Mouse (Mus musculus) CH12.LX (cell line): ENCODE data around the gene Kcnj6. TPM values are rescaled to one million over a fixed set of nuclear protein-coding genes. Genes with fewer than 3 reads are reported as not detected.
A peak's percentile ranks its signal among the peaks of the same experiment; 100 is the strongest.

Experiments
- DNase-seq: peaks from one replicate; pipeline ENCODE4 v3.0.0-alpha.2; 2013; ENCODE audit errors: extremely low read depth
- H3K27ac ChIP-seq: 2 replicates; pipeline ENCODE4 v1.5.1; 2012; ENCODE audit warnings: low read depth, mild to moderate bottlenecking, control low read depth, moderate library complexity; ENCODE audit not compliant: insufficient read depth
- H3K27me3 ChIP-seq: replicated peaks from 2 replicates; pipeline ENCODE3; 2012; ENCODE audit warnings: inconsistent platforms
- H3K36me3 ChIP-seq, 2 experiments: replicated peaks in 1 of 2; 2 replicates each; pipeline versions ENCODE3 to v1.6.1; 2012; ENCODE audit warnings: inconsistent platforms in 1 of 2, low read length in 1 of 2, mild to moderate bottlenecking in 1 of 2, mixed read lengths in 1 of 2, moderate library complexity in 1 of 2; ENCODE audit not compliant: control insufficient read depth in 1 of 2, insufficient read depth in 1 of 2
- H3K4me1 ChIP-seq, 2 experiments: 2 replicates each; pipeline ENCODE4 v1.6.1; 2012; ENCODE audit warnings: inconsistent platforms in 1 of 2, moderate library complexity in 1 of 2; ENCODE audit not compliant: insufficient read depth in 2 of 2, control insufficient read depth in 1 of 2
- H3K4me2 ChIP-seq: 2 replicates; pipeline ENCODE4 v1.6.1; 2012; ENCODE audit warnings: low read depth, mild to moderate bottlenecking, control low read depth; ENCODE audit not compliant: poor library complexity, insufficient read depth, severe bottlenecking
- H3K4me3 ChIP-seq, 3 experiments: fragments of 150-350 bp in 1 of 3; sonication (generic) in 1 of 3; replicated peaks in 1 of 3; 2 replicates each; pipeline versions ENCODE3 to v1.5.1; 2011 to 2012; ENCODE audit warnings: low read depth in 2 of 3, low read length in 2 of 3, mild to moderate bottlenecking in 2 of 3, moderate library complexity in 2 of 3, control low read depth in 1 of 3, improper control_type of control experiment in 1 of 3, inconsistent platforms in 1 of 3, mixed read lengths in 1 of 3; ENCODE audit not compliant: poor library complexity in 1 of 3
- H3K79me2 ChIP-seq: replicated peaks from 2 replicates; pipeline ENCODE4 v1.6.1; 2012; ENCODE audit warnings: mild to moderate bottlenecking, moderate library complexity; ENCODE audit not compliant: control insufficient read depth, poor library complexity, insufficient read depth, severe bottlenecking; ENCODE audit errors: extremely low read depth
- H3K9ac ChIP-seq: 2 replicates; pipeline ENCODE4 v1.6.1; 2012; ENCODE audit warnings: low read depth, mild to moderate bottlenecking, control low read depth, moderate library complexity; ENCODE audit not compliant: insufficient read depth
- H3K9me3 ChIP-seq: replicated peaks from 2 replicates; pipeline ENCODE3; 2012; ENCODE audit warnings: low read length, inconsistent platforms, mixed read lengths
- CHD2 ChIP-seq: IDR thresholded peaks from 2 replicates; pipeline ENCODE4 v1.6.1; 2011; ENCODE audit warnings: low read length, improper control_type of control experiment
- CTCF ChIP-seq, 2 experiments: IDR thresholded peaks in 1 of 2; conservative IDR thresholded peaks in 1 of 2; 2 replicates each; pipeline ENCODE4 v1.5.1; 2011 to 2012; ENCODE audit warnings: low read depth in 2 of 2, low read length in 2 of 2, improper control_type of control experiment in 1 of 2, inconsistent platforms in 1 of 2, mild to moderate bottlenecking in 1 of 2, moderate library complexity in 1 of 2
- E2F4 ChIP-seq: IDR thresholded peaks from 2 replicates; pipeline ENCODE4 v1.6.1; 2011; ENCODE audit warnings: low read depth, low read length, improper control_type of control experiment; ENCODE audit not compliant: insufficient replicate concordance
- ELF1 ChIP-seq: IDR thresholded peaks from 2 replicates; pipeline ENCODE4 v1.6.1; 2014; ENCODE audit warnings: low read depth, mild to moderate bottlenecking, inconsistent platforms, low read length, improper control_type of control experiment
- EP300 ChIP-seq: IDR thresholded peaks from 2 replicates; pipeline ENCODE4 v1.6.1; 2011; ENCODE audit warnings: low read length, improper control_type of control experiment
- ETS1 ChIP-seq: conservative IDR thresholded peaks from 2 replicates; pipeline ENCODE4 v1.6.1; 2012; ENCODE audit warnings: low read depth, mild to moderate bottlenecking, inconsistent platforms, low read length, improper control_type of control experiment, moderate library complexity
- GABPA ChIP-seq: IDR thresholded peaks from 2 replicates; pipeline ENCODE4 v1.6.1; 2012; ENCODE audit warnings: low read depth, low read length, improper control_type of control experiment, inconsistent platforms; ENCODE audit not compliant: insufficient replicate concordance
- IRF4 ChIP-seq: IDR thresholded peaks from 2 replicates; pipeline ENCODE4 v1.6.1; 2014; ENCODE audit warnings: low read depth, mild to moderate bottlenecking, inconsistent platforms, low read length, improper control_type of control experiment
- JUND ChIP-seq: conservative IDR thresholded peaks from 2 replicates; pipeline ENCODE4 v1.6.1; 2011; ENCODE audit warnings: low read depth, low read length, improper control_type of control experiment
- KAT2A ChIP-seq: IDR thresholded peaks from 2 replicates; pipeline ENCODE4 v1.6.1; 2012; ENCODE audit warnings: low read length, improper control_type of control experiment, inconsistent platforms; ENCODE audit not compliant: insufficient replicate concordance
- MAFK ChIP-seq: IDR thresholded peaks from 2 replicates; pipeline ENCODE4 v1.6.1; 2011; ENCODE audit warnings: low read length, improper control_type of control experiment; ENCODE audit not compliant: insufficient replicate concordance
- MXI1 ChIP-seq: IDR thresholded peaks from 2 replicates; pipeline ENCODE4 v1.6.1; 2011; ENCODE audit warnings: mild to moderate bottlenecking, low read depth, low read length, improper control_type of control experiment
- NELFE ChIP-seq: IDR thresholded peaks from 2 replicates; pipeline ENCODE4 v1.6.1; 2011; ENCODE audit warnings: low read depth, low read length, improper control_type of control experiment
- NRF1 ChIP-seq: IDR thresholded peaks from 2 replicates; pipeline ENCODE4 v1.6.1; 2014; ENCODE audit warnings: low read depth, mild to moderate bottlenecking, inconsistent platforms, low read length, improper control_type of control experiment, moderate library complexity
- PAX5 ChIP-seq: IDR thresholded peaks from 2 replicates; pipeline ENCODE4 v1.6.1; 2012; ENCODE audit warnings: low read length, inconsistent platforms, mixed read lengths
- POLR2A ChIP-seq: IDR thresholded peaks from 2 replicates; pipeline ENCODE4 v1.6.1; 2011; ENCODE audit warnings: low read depth, mild to moderate bottlenecking, improper control_type of control experiment, low read length
- POLR2AphosphoS2 ChIP-seq: IDR thresholded peaks from 2 replicates; pipeline ENCODE4 v1.6.1; 2011; ENCODE audit warnings: low read depth, low read length, improper control_type of control experiment
- RAD21 ChIP-seq: IDR thresholded peaks from 2 replicates; pipeline ENCODE4 v1.6.1; 2011; ENCODE audit warnings: low read depth, mild to moderate bottlenecking, low read length, improper control_type of control experiment, moderate library complexity
- SMC3 ChIP-seq: IDR thresholded peaks from 2 replicates; pipeline ENCODE4 v1.6.1; 2011; ENCODE audit warnings: low read depth, low read length, improper control_type of control experiment
- TBP ChIP-seq: conservative IDR thresholded peaks from 2 replicates; pipeline ENCODE4 v1.6.1; 2011; ENCODE audit warnings: low read depth, low read length, improper control_type of control experiment
- TCF12 ChIP-seq: IDR thresholded peaks from 2 replicates; pipeline ENCODE4 v1.6.1; 2014; ENCODE audit warnings: low read depth, mild to moderate bottlenecking, inconsistent platforms, low read length, improper control_type of control experiment
- USF1 ChIP-seq: IDR thresholded peaks from 2 replicates; pipeline ENCODE4 v1.6.1; 2014; ENCODE audit warnings: low read depth, mild to moderate bottlenecking, inconsistent platforms, low read length, improper control_type of control experiment
- USF2 ChIP-seq: conservative IDR thresholded peaks from 2 replicates; pipeline ENCODE4 v1.6.1; 2011; ENCODE audit warnings: low read depth, low read length, improper control_type of control experiment
- ZC3H11A ChIP-seq: IDR thresholded peaks from 2 replicates; pipeline ENCODE4 v1.6.1; 2012; ENCODE audit warnings: low read depth, mild to moderate bottlenecking, inconsistent platforms, low read length, improper control_type of control experiment
- ZMIZ1 ChIP-seq: IDR thresholded peaks from 2 replicates; pipeline ENCODE4 v1.6.1; 2012; ENCODE audit warnings: low read depth, mild to moderate bottlenecking, inconsistent platforms, low read length, improper control_type of control experiment
- dilution Hi-C: fragments of 300-500 bp; cut with MboI; formaldehyde crosslinking; loops from 2 replicates; pipeline ENCODE4 v1.14.3; 2020; ENCODE audit warnings: low sequenced_read_pairs; ENCODE audit not compliant: extremely low pct_unique_long_range_greater_than_20kb, extremely low pct_ligation_motif_present
- in situ Hi-C: fragments of 300-500 bp; cut with MboI; formaldehyde crosslinking; loops from 3 replicates; pipeline ENCODE4 v1.14.3; 2019; ENCODE audit warnings: low sequenced_read_pairs, low pct_ligation_motif_present, low pct_unique_long_range_greater_than_20kb, mixed read lengths
- polyA plus RNA-seq: library from polyadenylated mRNA; unstranded; fragments of >175 nt; gene quantifications from 2 replicates; pipeline ENCODE4 v1.2.1, GENCODE M21; 2012; ENCODE audit warnings: low read depth; ENCODE audit not compliant: insufficient read length
- total RNA-seq, 2 experiments: library from RNA; depleted of rRNA; stranded (reverse); fragments of 300-350 nt in 1 of 2; fragments of >200 nt in 1 of 2; gene quantifications; 2 replicates each; pipeline ENCODE4 v1.2.3; 2012 to 2014

Gene Kcnj6
- total and polyA plus RNA-seq, 3 experiments: not detected

DNA sequence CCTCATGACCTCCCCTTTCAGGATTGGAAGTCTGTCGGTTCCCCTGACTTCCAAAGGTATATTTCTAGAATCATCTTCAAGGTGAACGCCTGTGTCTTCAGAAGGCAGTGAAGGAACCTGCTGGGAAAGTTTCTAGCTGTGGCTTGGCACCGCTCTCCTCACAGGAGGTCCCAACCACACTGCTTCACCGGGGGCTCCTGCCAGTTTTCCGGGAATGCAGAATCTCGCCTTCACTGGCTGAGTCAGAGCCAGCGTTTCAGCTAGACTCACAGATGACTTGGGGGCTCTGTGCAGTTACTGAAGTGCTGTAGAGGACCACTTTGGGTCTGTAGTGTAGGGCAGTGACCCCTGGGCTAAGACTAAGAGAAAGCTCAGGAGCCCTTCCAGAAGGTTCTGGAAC lies 208.8 kb downstream of the Kcnj6 start:
- peaks cover 2% of the 10 kb centered on the region for H3K9me3 ChIP-seq
- H3K4me1 ChIP-seq: no peaks in the 10 kb centered on the region
- no peak for TF ChIP-seq POLR2A
- no peak for TF ChIP-seq KAT2A
- TF ChIP-seq POLR2AphosphoS2: no peak
- no peak for TF ChIP-seq TCF12
- no peak for TF ChIP-seq IRF4
- no peak for TF ChIP-seq MAFK
- no peak for TF ChIP-seq USF1
- no peak for TF ChIP-seq JUND
- no peak for TF ChIP-seq E2F4
- TF ChIP-seq TBP: no peak
- TF ChIP-seq GABPA: no peak
- H3K27ac ChIP-seq: no peak overlapping the region
- no peak overlapping the region for H3K4me3 ChIP-seq
- H3K36me3 ChIP-seq: no peaks in the 10 kb centered on the region
- dilution Hi-C loops: no loop called here
- H3K9ac ChIP-seq: no peak overlapping the region
- in situ Hi-C loops: no loop called here
- peaks cover 38% of the 10 kb centered on the region for H3K27me3 ChIP-seq
- no peaks in the 10 kb centered on the region for H3K79me2 ChIP-seq
- H3K4me2 ChIP-seq: no peak overlapping the region
- no peak for DNase-seq

GRCm38 (mm10) chr16:94788165-94788564 lies 209.3 kb downstream of the Kcnj6 start:
- H3K27ac ChIP-seq: no peak overlapping the region
- no peak overlapping the region for H3K9ac ChIP-seq
- no peaks in the 10 kb centered on the region for H3K4me1 ChIP-seq
- in situ Hi-C loops (no loop called here), dilution Hi-C loops (no loop called here)
- peak; percentile 30 for DNase-seq
- no peaks in the 10 kb centered on the region for H3K79me2 ChIP-seq
- no peak overlapping the region for H3K4me3 ChIP-seq
- no peaks in the 10 kb centered on the region for H3K36me3 ChIP-seq
- no peak overlapping the region for H3K4me2 ChIP-seq
- TF ChIP-seq ETS1 (no peak), GABPA (no peak), JUND (no peak), NELFE (no peak), ZC3H11A (no peak), NRF1 (peak; percentile 41; the same call in 1 of the 2 replicates), CTCF (conservative IDR thresholded peaks at IDR 0.05 in 1 of 2, IDR thresholded peaks at IDR 0.05 in 1 of 2; ENCODE audit: low read depth in 2 of 2, low read length in 2 of 2) (peak; percentile 85 to 91), MXI1 (no peak), ELF1 (no peak), RAD21 (peak; percentile 64), KAT2A (no peak), POLR2AphosphoS2 (no peak), PAX5 (no peak), ZMIZ1 (no peak), SMC3 (peak; percentile 78), EP300 (no peak), CHD2 (no peak), USF2 (no peak)
- H3K9me3 ChIP-seq: peaks cover 2% of the 10 kb centered on the region
- H3K27me3 ChIP-seq: peaks cover 33% of the 10 kb centered on the region
